Mouse (Mus musculus): Measurements from ENCODE around the gene Hcfc1. TPM values are rescaled to one million over a fixed set of nuclear protein-coding genes. Genes with fewer than 3 reads are reported as not detected.

Hcfc1 gene
- polyA plus RNA-seq, 1 experiment from 2014 or later, result 48.7 TPM

GRCm38 (mm10) chrX:73972774-73973173 lies 6.6 kb upstream of the Hcfc1 start:
- no peak overlapping the region for H3K4me2 ChIP-seq (ENCODE audit: low read depth, low read length)
- H3K9ac ChIP-seq (ENCODE audit: low read length), result no peak overlapping the region
- H3K4me3 ChIP-seq (ENCODE audit: low read length), result no peak overlapping the region
- no peak overlapping the region for H3K27ac ChIP-seq (ENCODE audit: low read length)
- ATAC-seq (ENCODE audit: low read depth), result no peak
- H3K36me3 ChIP-seq (ENCODE audit: control insufficient read depth, insufficient read depth, low read length), result no peaks in the 10 kb centered on the region
- no peaks in the 10 kb centered on the region for H3K4me1 ChIP-seq (replicated peaks; ENCODE audit: control insufficient read depth, insufficient read depth, low read length)
- H3K27me3 ChIP-seq (ENCODE audit: control insufficient read depth, insufficient read depth, low read depth, low read length), result no peaks in the 10 kb centered on the region
- H3K9me3 ChIP-seq (ENCODE audit: control insufficient read depth, low read length), result no peaks in the 10 kb centered on the region
- WGBS, result 77% methylated on average over 4 of the region's 4 CpGs

- H3K4me1 ChIP-seq (replicated peaks; ENCODE audit: control insufficient read depth, insufficient read depth, low read length), result no peaks in the 10 kb centered on the region
- H3K9me3 ChIP-seq (ENCODE audit: control insufficient read depth, low read length), result no peaks in the 10 kb centered on the region
- no peak overlapping the region for H3K9ac ChIP-seq (ENCODE audit: low read length)
- H3K4me2 ChIP-seq (ENCODE audit: low read depth, low read length), result no peak overlapping the region
- no peaks in the 10 kb centered on the region for H3K27me3 ChIP-seq (ENCODE audit: control insufficient read depth, insufficient read depth, low read depth, low read length)
- no peak for ATAC-seq (ENCODE audit: low read depth)
- H3K36me3 ChIP-seq (ENCODE audit: control insufficient read depth, insufficient read depth, low read length), result no peaks in the 10 kb centered on the region
- no peak overlapping the region for H3K27ac ChIP-seq (ENCODE audit: low read length)
- H3K4me3 ChIP-seq (ENCODE audit: low read length), result no peak overlapping the region
Observed at GRCm38 (mm10) chrX:73970781-73971180, 4.6 kb upstream of the Hcfc1 start.

GRCm38 (mm10) chrX:73969729-73970128 lies 3.6 kb upstream of the Hcfc1 start:
- 90% methylated on average over 2 of the region's 2 CpGs for WGBS
- ATAC-seq (ENCODE audit: low read depth), result no peak
- no peaks in the 10 kb centered on the region for H3K36me3 ChIP-seq (ENCODE audit: control insufficient read depth, insufficient read depth, low read length)

GRCm38 (mm10) chrX:73969167-73969566 lies 3.0 kb upstream of the Hcfc1 start:
- H3K4me2 ChIP-seq (ENCODE audit: low read depth, low read length), result no peak overlapping the region
- no peak overlapping the region for H3K4me3 ChIP-seq (ENCODE audit: low read length)
- H3K27me3 ChIP-seq (ENCODE audit: control insufficient read depth, insufficient read depth, low read depth, low read length), result no peaks in the 10 kb centered on the region
- H3K9ac ChIP-seq (ENCODE audit: low read length), result no peak overlapping the region
- WGBS, result 86% methylated on average over 1 of the region's 1 CpGs
- H3K9me3 ChIP-seq (ENCODE audit: control insufficient read depth, low read length), result no peaks in the 10 kb centered on the region
- ATAC-seq (ENCODE audit: low read depth), result no peak
- H3K36me3 ChIP-seq (ENCODE audit: control insufficient read depth, insufficient read depth, low read length), result no peaks in the 10 kb centered on the region
- H3K27ac ChIP-seq (ENCODE audit: low read length), result no peak overlapping the region
- H3K4me1 ChIP-seq (replicated peaks; ENCODE audit: control insufficient read depth, insufficient read depth, low read length), result no peaks in the 10 kb centered on the region

More at GRCm38 (mm10) chrX:73969729-73970128, 3.6 kb upstream of the Hcfc1 start:
- no peak overlapping the region for H3K4me2 ChIP-seq (ENCODE audit: low read depth, low read length)
- no peak overlapping the region for H3K4me3 ChIP-seq (ENCODE audit: low read length)
- no peak overlapping the region for H3K9ac ChIP-seq (ENCODE audit: low read length)
- no peak overlapping the region for H3K27ac ChIP-seq (ENCODE audit: low read length)
- no peaks in the 10 kb centered on the region for H3K4me1 ChIP-seq (replicated peaks; ENCODE audit: control insufficient read depth, insufficient read depth, low read length)
- no peaks in the 10 kb centered on the region for H3K27me3 ChIP-seq (ENCODE audit: control insufficient read depth, insufficient read depth, low read depth, low read length)
- no peaks in the 10 kb centered on the region for H3K9me3 ChIP-seq (ENCODE audit: control insufficient read depth, low read length)

- H3K27ac ChIP-seq (ENCODE audit: low read length), result peak overlapping the region; percentile 99
- H3K9ac ChIP-seq (ENCODE audit: low read length), result peak overlapping the region; percentile 79
- H3K4me2 ChIP-seq (ENCODE audit: low read depth, low read length), result peak overlapping the region; percentile 53
- WGBS, result 12% methylated on average over 59 of the region's 60 CpGs
- no peaks in the 10 kb centered on the region for H3K36me3 ChIP-seq (ENCODE audit: control insufficient read depth, insufficient read depth, low read length)
- H3K9me3 ChIP-seq (ENCODE audit: control insufficient read depth, low read length), result no peaks in the 10 kb centered on the region
- ATAC-seq (ENCODE audit: low read depth), result peak; percentile 87
- no peaks in the 10 kb centered on the region for H3K27me3 ChIP-seq (ENCODE audit: control insufficient read depth, insufficient read depth, low read depth, low read length)
- H3K4me3 ChIP-seq (ENCODE audit: low read length), result peak overlapping the region; percentile 77
- peaks cover 12% of the 10 kb centered on the region; the same call in 1 of the 2 replicates for H3K4me1 ChIP-seq (replicated peaks; ENCODE audit: control insufficient read depth, insufficient read depth, low read length)
Observed at GRCm38 (mm10) chrX:73967177-73968075, 1.3 kb upstream of the Hcfc1 start.

DNA sequence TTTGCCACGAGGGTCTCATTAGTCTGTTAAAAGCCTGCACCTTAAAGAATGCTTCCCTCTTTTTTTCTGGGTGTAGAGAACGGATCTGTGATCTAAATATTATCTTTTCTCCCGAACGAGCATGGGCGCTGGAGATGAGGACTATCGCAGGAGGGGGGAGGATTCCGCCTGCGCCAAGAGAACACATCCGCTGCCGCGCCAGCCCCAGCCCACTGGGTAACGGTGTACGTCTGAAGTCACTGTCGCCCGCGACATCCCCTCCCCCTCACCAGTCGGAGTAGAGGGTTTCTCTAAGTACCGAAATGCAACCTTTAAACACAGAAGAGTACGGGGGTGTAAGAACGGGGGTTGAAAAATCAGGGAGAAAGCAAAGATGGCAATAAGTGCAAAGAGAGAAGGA lies 850 bp downstream of the Hcfc1 start:
- peak overlapping the region; percentile 99 for H3K27ac ChIP-seq (ENCODE audit: low read length)
- no peaks in the 10 kb centered on the region for H3K9me3 ChIP-seq (ENCODE audit: control insufficient read depth, low read length)
- 17% methylated on average over 20 of the region's 20 CpGs for WGBS
- no peaks in the 10 kb centered on the region for H3K27me3 ChIP-seq (ENCODE audit: control insufficient read depth, insufficient read depth, low read depth, low read length)
- H3K36me3 ChIP-seq (ENCODE audit: control insufficient read depth, insufficient read depth, low read length), result no peaks in the 10 kb centered on the region
- peak overlapping the region; percentile 68 for H3K4me2 ChIP-seq (ENCODE audit: low read depth, low read length)
- no peak for ATAC-seq (ENCODE audit: low read depth)
- peaks cover 13% of the 10 kb centered on the region; the same call in 1 of the 2 replicates for H3K4me1 ChIP-seq (replicated peaks; ENCODE audit: control insufficient read depth, insufficient read depth, low read length)
- peak overlapping the region; percentile 79 for H3K9ac ChIP-seq (ENCODE audit: low read length)
- H3K4me3 ChIP-seq (ENCODE audit: low read length), result peak overlapping the region; percentile 77

- H3K27me3 ChIP-seq (ENCODE audit: control insufficient read depth, insufficient read depth, low read depth, low read length), result no peaks in the 10 kb centered on the region
- peak overlapping the region; percentile 77 for H3K4me3 ChIP-seq (ENCODE audit: low read length)
- peak overlapping the region; percentile 68 for H3K4me2 ChIP-seq (ENCODE audit: low read depth, low read length)
- no peaks in the 10 kb centered on the region for H3K9me3 ChIP-seq (ENCODE audit: control insufficient read depth, low read length)
- no peak for ATAC-seq (ENCODE audit: low read depth)
- no peaks in the 10 kb centered on the region; the same call in 1 of the 2 replicates for H3K36me3 ChIP-seq (ENCODE audit: control insufficient read depth, insufficient read depth, low read length)
- peaks cover 13% of the 10 kb centered on the region; the same call in 1 of the 2 replicates for H3K4me1 ChIP-seq (replicated peaks; ENCODE audit: control insufficient read depth, insufficient read depth, low read length)
- peak overlapping the region; percentile 60 for H3K9ac ChIP-seq (ENCODE audit: low read length)
- 31% methylated on average over 3 of the region's 3 CpGs for WGBS
- peak overlapping the region; percentile 31 for H3K27ac ChIP-seq (ENCODE audit: low read length)
Observed at GRCm38 (mm10) chrX:73964363-73964762, 1.8 kb downstream of the Hcfc1 start.

- H3K36me3 ChIP-seq (ENCODE audit: control insufficient read depth, insufficient read depth, low read length), result peaks cover 50% of the 10 kb centered on the region
- no peak overlapping the region for H3K4me3 ChIP-seq (ENCODE audit: low read length)
- no peaks in the 10 kb centered on the region for H3K27me3 ChIP-seq (ENCODE audit: control insufficient read depth, insufficient read depth, low read depth, low read length)
- H3K9me3 ChIP-seq (ENCODE audit: control insufficient read depth, low read length), result no peaks in the 10 kb centered on the region
- no peak for ATAC-seq (ENCODE audit: low read depth)
- H3K27ac ChIP-seq (ENCODE audit: low read length), result no peak overlapping the region
- WGBS, result 93% methylated on average over 6 of the region's 6 CpGs
- H3K4me1 ChIP-seq (replicated peaks; ENCODE audit: control insufficient read depth, insufficient read depth, low read length), result no peaks in the 10 kb centered on the region
- no peak overlapping the region for H3K4me2 ChIP-seq (ENCODE audit: low read depth, low read length)
- no peak overlapping the region for H3K9ac ChIP-seq (ENCODE audit: low read length)
Observed at GRCm38 (mm10) chrX:73954988-73955387, 11.2 kb downstream of the Hcfc1 start.

DNA sequence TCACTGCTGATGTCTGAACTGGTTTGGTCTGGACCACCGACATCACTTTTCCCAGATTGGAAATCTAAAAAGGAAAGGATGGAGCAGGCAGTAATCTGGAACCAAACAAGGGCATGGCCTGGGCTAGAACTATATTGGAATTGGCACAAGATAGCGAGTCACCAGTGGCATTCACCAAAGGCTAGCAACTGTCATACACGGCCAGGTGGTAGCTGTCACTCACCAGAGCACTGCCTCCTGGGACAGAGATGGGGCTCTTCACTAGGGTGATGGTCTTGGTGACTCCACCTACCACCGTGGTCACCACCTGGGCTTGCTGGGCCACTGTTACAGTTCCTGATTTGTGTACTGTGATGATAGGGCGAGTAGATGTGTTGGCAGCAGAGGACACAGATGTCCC lies 13.6 kb downstream of the Hcfc1 start:
- Histone ChIP-seq H3K9ac (ENCODE audit: low read length) (no peak overlapping the region), H3K9me3 (ENCODE audit: control insufficient read depth, low read length) (no peaks in the 10 kb centered on the region), H3K4me2 (ENCODE audit: low read depth, low read length) (no peak overlapping the region), H3K4me1 (replicated peaks; ENCODE audit: control insufficient read depth, insufficient read depth, low read length) (no peaks in the 10 kb centered on the region), H3K36me3 (ENCODE audit: control insufficient read depth, insufficient read depth, low read length) (peaks cover 49% of the 10 kb centered on the region), H3K27ac (ENCODE audit: low read length) (no peak overlapping the region), H3K4me3 (ENCODE audit: low read length) (no peak overlapping the region), H3K27me3 (ENCODE audit: control insufficient read depth, insufficient read depth, low read depth, low read length) (no peaks in the 10 kb centered on the region)
- 84% methylated on average over 5 of the region's 5 CpGs for WGBS
- no peak for ATAC-seq (ENCODE audit: low read depth)

Measured in lung, embryonic 16.5 days (tissue).